Mouse (Mus musculus) forebrain, embryonic 10.5 days (tissue): ENCODE results near the gene AC170998.1. TPM values are rescaled to one million over a fixed set of nuclear protein-coding genes. Genes with fewer than 3 reads are reported as not detected.
"Not testable (repeated sequence)": the region's sequence is repeated elsewhere in the genome, so short reads cannot be mapped to it uniquely, and the experiment has no call there.

ENCODE experiments used
- DNase-seq: peaks from one replicate; pipeline ENCODE4 v3.0.0-alpha.2; 2017; ENCODE audit warnings: low spot score; ENCODE audit errors: extremely low spot score
- H3K27ac ChIP-seq: fragments of 300-500 bp; sonication (generic); 2 replicates; pipeline ENCODE4 v1.5.1; 2016; ENCODE audit warnings: mild to moderate bottlenecking
- H3K27me3 ChIP-seq: fragments of 300-500 bp; sonication (generic); 2 replicates; pipeline ENCODE4 v1.6.1; 2016; ENCODE audit warnings: mild to moderate bottlenecking; ENCODE audit not compliant: poor library complexity, severe bottlenecking
- H3K36me3 ChIP-seq: fragments of 300-500 bp; sonication (generic); replicated peaks from 2 replicates; pipeline ENCODE4 v1.6.1; 2016; ENCODE audit warnings: mild to moderate bottlenecking, moderate library complexity
- H3K4me1 ChIP-seq: fragments of 300-500 bp; sonication (generic); 2 replicates; pipeline ENCODE4 v1.6.1; 2016
- H3K4me3 ChIP-seq: fragments of 300-500 bp; sonication (generic); 2 replicates; pipeline ENCODE4 v1.5.1; 2016; ENCODE audit warnings: mild to moderate bottlenecking, moderate library complexity
- H3K9me3 ChIP-seq: fragments of 300-500 bp; sonication (generic); 2 replicates; pipeline ENCODE4 v1.6.1; 2016; ENCODE audit warnings: mild to moderate bottlenecking, moderate library complexity
- WGBS: fragments of 180-500 bp; shearing (Covaris S2); methylation state at CpG from one replicate; pipeline ENCODE4 v1.1.7; 2016; 5-methylcytosine and 5-hydroxymethylcytosine counted together
- polyA plus RNA-seq: library from polyadenylated mRNA; unstranded; fragments of >200 nt; fragmentation: Nextera tagmentation; extraction: Ambion mirVana; gene quantifications from 2 replicates; pipeline ENCODE4 v1.2.1, GENCODE M21; 2016

Gene AC170998.1
- polyA plus RNA-seq, 1 experiment from 2014 or later, result 2.6 TPM

DNA sequence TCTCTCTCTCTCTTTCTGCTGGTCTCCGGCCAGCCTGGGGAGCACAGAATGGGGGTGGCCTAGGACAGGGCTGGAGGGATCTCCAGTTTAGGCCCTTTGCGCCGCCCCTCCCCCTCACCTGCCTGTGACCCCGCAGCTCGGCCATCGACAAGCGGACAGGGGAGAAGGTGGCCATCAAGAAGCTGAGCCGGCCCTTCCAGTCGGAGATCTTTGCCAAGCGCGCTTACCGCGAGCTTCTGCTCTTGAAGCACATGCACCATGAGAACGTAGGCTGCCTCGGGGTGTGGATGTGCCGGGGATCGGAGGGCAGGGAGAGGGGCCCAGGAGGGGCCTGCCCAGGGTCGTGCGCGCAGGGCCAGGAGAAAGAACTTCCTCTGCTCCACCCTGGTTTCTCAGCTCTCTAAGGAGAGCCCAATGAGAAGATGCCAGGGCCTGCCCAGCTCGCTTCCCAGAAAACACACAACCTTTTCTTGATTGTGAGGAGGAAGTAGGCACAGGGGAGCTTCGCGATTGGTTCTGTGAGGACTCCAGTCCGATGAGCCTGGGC, 44.1 kb downstream of the AC170998.1 start:
- H3K9me3 ChIP-seq, result no peaks in the 10 kb centered on the region; the same call in 1 of the 2 replicates
- no peaks in the 10 kb centered on the region for H3K36me3 ChIP-seq
- H3K27ac ChIP-seq, result peak overlapping the region; percentile 68
- peaks cover 17% of the 10 kb centered on the region for H3K4me1 ChIP-seq
- H3K27me3 ChIP-seq, result peaks cover 49% of the 10 kb centered on the region
- H3K4me3 ChIP-seq, result peak overlapping the region; percentile 57
- DNase-seq, result peak; percentile 32
- 5% methylated on average over 24 of the region's 24 CpGs for WGBS

DNA sequence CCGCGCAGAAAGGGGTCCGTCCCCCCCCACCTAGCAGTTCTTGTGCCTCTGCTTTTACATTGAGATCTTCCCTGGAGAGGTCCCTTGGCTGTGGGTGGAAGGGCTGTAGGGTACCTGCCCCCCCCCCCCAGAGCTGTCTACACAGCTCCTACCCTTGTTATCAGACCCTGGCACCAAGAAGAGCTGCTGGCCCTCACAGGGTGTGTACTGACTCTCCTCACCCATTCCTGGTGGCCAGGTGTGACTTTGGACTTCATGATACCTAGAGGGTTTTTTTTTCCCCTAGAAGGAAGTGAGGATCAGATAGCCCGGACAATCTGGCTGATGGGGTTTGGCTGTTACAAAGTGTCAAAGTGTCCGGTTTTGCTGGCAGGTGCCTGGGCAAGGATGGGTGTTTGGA, 45.4 kb downstream of the AC170998.1 start:
- DNase-seq, result no peak
- no peaks in the 10 kb centered on the region for H3K36me3 ChIP-seq
- peaks cover 17% of the 10 kb centered on the region for H3K4me1 ChIP-seq
- 90% methylated on average over 5 of the region's 5 CpGs for WGBS
- peaks cover 49% of the 10 kb centered on the region for H3K27me3 ChIP-seq
- H3K4me3 ChIP-seq, result no peak overlapping the region
- no peaks in the 10 kb centered on the region; the same call in 1 of the 2 replicates for H3K9me3 ChIP-seq
- no peak overlapping the region for H3K27ac ChIP-seq

DNA sequence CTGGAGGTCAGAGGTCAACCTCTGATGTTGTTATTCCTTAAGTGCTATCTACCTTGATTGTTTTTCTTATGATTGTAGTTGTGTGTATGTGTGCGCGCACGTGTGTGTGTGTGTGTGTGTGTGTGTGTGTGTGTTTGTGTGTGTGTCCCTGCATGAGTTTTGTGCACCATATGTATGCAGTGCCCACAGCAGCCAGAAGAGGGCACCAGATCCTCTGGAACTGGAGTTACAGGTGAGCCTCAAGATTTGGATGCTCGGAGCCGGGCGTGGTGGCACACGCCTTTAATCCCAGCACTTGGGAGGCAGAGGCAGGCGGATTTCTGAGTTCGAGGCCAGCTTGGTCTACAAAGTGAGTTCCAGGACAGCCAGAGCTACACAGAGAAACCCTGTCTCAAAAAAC, 48.4 kb downstream of the AC170998.1 start:
- not testable (repeated sequence) for DNase-seq, H3K4me3 ChIP-seq, H3K9me3 ChIP-seq, H3K27ac ChIP-seq, H3K36me3 ChIP-seq
- WGBS, result 97% methylated on average over 9 of the region's 9 CpGs
- Histone ChIP-seq H3K27me3 (peaks cover 27% of the 10 kb centered on the region), H3K4me1 (peaks cover 12% of the 10 kb centered on the region)

DNA sequence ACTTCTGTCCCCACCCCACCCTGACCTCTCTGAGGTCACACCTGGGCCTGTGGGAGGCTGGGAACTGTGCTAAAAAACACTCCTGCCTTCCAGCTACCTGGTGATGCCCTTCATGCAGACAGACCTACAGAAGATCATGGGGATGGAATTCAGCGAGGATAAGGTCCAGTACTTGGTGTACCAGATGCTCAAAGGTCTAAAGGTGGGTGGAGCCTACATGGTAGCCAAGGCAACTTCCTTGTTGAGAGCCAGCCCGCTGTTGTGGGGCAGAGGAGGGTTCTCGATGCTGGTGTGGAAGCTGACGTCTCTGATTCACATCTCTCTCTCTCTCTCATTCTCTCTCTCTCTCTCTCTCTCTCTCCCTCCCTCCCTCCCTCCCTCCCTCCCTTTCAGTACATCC, 49.3 kb downstream of the AC170998.1 start:
- Histone ChIP-seq H3K27ac (no peak overlapping the region), H3K4me1 (peaks cover 3% of the 10 kb centered on the region), H3K4me3 (no peak overlapping the region), H3K36me3 (no peaks in the 10 kb centered on the region), H3K9me3 (no peaks in the 10 kb centered on the region; the same call in 1 of the 2 replicates), H3K27me3 (peaks cover 18% of the 10 kb centered on the region)
- no peak for DNase-seq
- WGBS, result 85% methylated on average over 4 of the region's 4 CpGs

Other genes with a start within 250 kb of the AC170998.1 start
- 31.7 and 33.5 TPM in 2 replicates for gene Fkbp5, start 208.6 kb upstream of the AC170998.1 start, polyA plus RNA-seq
- not detected in 2 replicates for gene Armc12, start 195.3 kb upstream of the AC170998.1 start, polyA plus RNA-seq
- gene Clpsl2, start 176.7 kb upstream of the AC170998.1 start, polyA plus RNA-seq, result not detected in 2 replicates
- not detected in 2 replicates for gene Clps, start 165.3 kb upstream of the AC170998.1 start, polyA plus RNA-seq
- 0.41 and 0.45 TPM in 2 replicates for gene Lhfpl5, start 150.4 kb upstream of the AC170998.1 start, polyA plus RNA-seq
- gene Srpk1, start 103.4 kb upstream of the AC170998.1 start, polyA plus RNA-seq, result 128 and 135 TPM in 2 replicates
- 0.50 and 0.58 TPM in 2 replicates for gene Slc26a8, start 35.9 kb upstream of the AC170998.1 start, polyA plus RNA-seq
- 41.2 and 42.2 TPM in 2 replicates for gene Mapk14, start 34.8 kb upstream of the AC170998.1 start, polyA plus RNA-seq
- gene Mapk13, start 43.2 kb downstream of the AC170998.1 start, polyA plus RNA-seq, result 8.4 and 8.7 TPM in 2 replicates
- 8.9 and 12.0 TPM in 2 replicates for gene Brpf3, start 75.0 kb downstream of the AC170998.1 start, polyA plus RNA-seq
- gene Pnpla1, start 132.3 kb downstream of the AC170998.1 start, polyA plus RNA-seq, result not detected in 2 replicates
- 0.02 and 0.11 TPM in 2 replicates for gene 4930539E08Rik, start 189.2 kb downstream of the AC170998.1 start, polyA plus RNA-seq
- not detected in 2 replicates for gene Pxt1, start 217.8 kb downstream of the AC170998.1 start, polyA plus RNA-seq
- gene Kctd20, start 225.9 kb downstream of the AC170998.1 start, polyA plus RNA-seq, result 111 and 113 TPM in 2 replicates